Mouse (Mus musculus) retina, embryonic 14.5 days (tissue): ENCODE data around the gene Zfp764.
A peak's percentile ranks its signal among the peaks of the same experiment; 100 is the strongest.
"Not testable (repeated sequence)": the region's sequence is repeated elsewhere in the genome, so short reads cannot be mapped to it uniquely, and the experiment has no call there.

ENCODE experiments used
- DNase-seq: peaks from one replicate; pipeline ENCODE4 v3.0.0-alpha.2; 2015; ENCODE audit warnings: low spot score

The Zfp764 gene

GRCm38 (mm10) chr7:127406002-127406987 lies at the start of gene Zfp764:
TSS of gene Zfp764 (minus strand) at chr7:127406822.
- DNase-seq = peak; percentile 95

GRCm38 (mm10) chr7:127454905-127455304 lies 48.3 kb upstream of the Zfp764 start:
- DNase-seq = no peak

GRCm38 (mm10) chr7:127453056-127453455 lies 46.4 kb upstream of the Zfp764 start:
- no peak for DNase-seq

GRCm38 (mm10) chr7:127449966-127450365 lies 43.3 kb upstream of the Zfp764 start:
- no peak for DNase-seq

- DNase-seq = peak; percentile 97
These were observed 42.1 kb upstream of the Zfp764 start, which contains the start of gene Zfp689 for GRCm38 (mm10) chr7:127448521-127449300. TSS of gene Zfp689 (minus strand) at chr7:127449158.

- DNase-seq = no peak
These were observed 37.4 kb upstream of the Zfp764 start for GRCm38 (mm10) chr7:127443976-127444375.

- DNase-seq = peak; percentile 20
These were observed 31.1 kb upstream of the Zfp764 start for GRCm38 (mm10) chr7:127437724-127438123.

GRCm38 (mm10) chr7:127435206-127435605 lies 28.6 kb upstream of the Zfp764 start:
- DNase-seq = no peak

GRCm38 (mm10) chr7:127426354-127426753 lies 19.7 kb upstream of the Zfp764 start:
- no peak for DNase-seq

- no peak for DNase-seq
These were observed 19.3 kb upstream of the Zfp764 start for GRCm38 (mm10) chr7:127425911-127426310.

- DNase-seq = no peak
These were observed 18.7 kb upstream of the Zfp764 start for GRCm38 (mm10) chr7:127425291-127425690.

GRCm38 (mm10) chr7:127422247-127422646 lies 15.6 kb upstream of the Zfp764 start:
- peak; percentile 46 for DNase-seq

GRCm38 (mm10) chr7:127421388-127422191 lies 15.0 kb upstream of the Zfp764 start, which contains the start of gene Zfp688:
TSS of gene Zfp688 (minus strand) at chr7:127422068.
- peak; percentile 93 for DNase-seq

- no peak for DNase-seq
These were observed 4.8 kb upstream of the Zfp764 start for GRCm38 (mm10) chr7:127411418-127411817.

- DNase-seq = not testable (repeated sequence)
These were observed 2.5 kb downstream of the Zfp764 start for GRCm38 (mm10) chr7:127404101-127404500.

- no peak for DNase-seq
These were observed 3.6 kb downstream of the Zfp764 start for GRCm38 (mm10) chr7:127402980-127403379.

- DNase-seq = no peak
These were observed 6.3 kb downstream of the Zfp764 start for GRCm38 (mm10) chr7:127400355-127400754.

GRCm38 (mm10) chr7:127393944-127394333 lies 12.7 kb downstream of the Zfp764 start:
- DNase-seq = no peak

GRCm38 (mm10) chr7:127393157-127393943 lies 13.3 kb downstream of the Zfp764 start, which contains the start of gene E430018J23Rik:
TSS of gene E430018J23Rik (minus strand) at chr7:127393629.
- peak; percentile 100 for DNase-seq

- no peak for DNase-seq
These were observed 14.3 kb downstream of the Zfp764 start for GRCm38 (mm10) chr7:127392251-127392824.
